Mouse (Mus musculus) midbrain, embryonic 11.5 days (tissue): ENCODE measurements around the gene Matn4. TPM values are rescaled to one million over a fixed set of nuclear protein-coding genes. Genes with fewer than 3 reads are reported as not detected.

Experiments
- ATAC-seq: fragments of 200-750 bp; cut with Nextera tagmentation; 2 replicates; pipeline ENCODE4 v1.8.0; 2017; ENCODE audit warnings: moderate TSS enrichment, moderate library complexity; ENCODE audit not compliant: low FRiP score
- DNase-seq: peaks from one replicate; pipeline ENCODE4 v3.0.0; 2015; ENCODE audit warnings: low spot score; ENCODE audit errors: missing footprints
- H3K27ac ChIP-seq: fragments of 300-500 bp; sonication (generic); 2 replicates; pipeline ENCODE4 v1.5.1; 2014; ENCODE audit warnings: low read depth, low read length
- H3K27me3 ChIP-seq: fragments of 300-500 bp; sonication (generic); 2 replicates; pipeline ENCODE4 v1.6.1; 2014; ENCODE audit warnings: mild to moderate bottlenecking, low read length, moderate library complexity, mixed read lengths; ENCODE audit not compliant: control insufficient read depth, insufficient read depth
- H3K36me3 ChIP-seq: fragments of 300-500 bp; sonication (generic); 2 replicates; pipeline ENCODE4 v1.6.1; 2014; ENCODE audit warnings: mild to moderate bottlenecking, low read length, moderate library complexity, mixed read lengths; ENCODE audit not compliant: control insufficient read depth, insufficient read depth
- H3K4me1 ChIP-seq: fragments of 300-500 bp; sonication (generic); 2 replicates; pipeline ENCODE4 v1.6.1; 2014; ENCODE audit warnings: low read length; ENCODE audit not compliant: control insufficient read depth, insufficient read depth
- H3K4me2 ChIP-seq: fragments of 300-500 bp; sonication (generic); 2 replicates; pipeline ENCODE4 v1.6.1; 2014; ENCODE audit warnings: mild to moderate bottlenecking, moderate library complexity
- H3K4me3 ChIP-seq: fragments of 300-500 bp; sonication (generic); 2 replicates; pipeline ENCODE4 v1.5.1; 2014; ENCODE audit warnings: low read depth, low read length
- H3K9ac ChIP-seq: fragments of 300-500 bp; sonication (generic); 2 replicates; pipeline ENCODE4 v1.6.1; 2014; ENCODE audit warnings: low read length
- H3K9me3 ChIP-seq: fragments of 300-500 bp; sonication (generic); 2 replicates; pipeline ENCODE4 v1.6.1; 2016; ENCODE audit warnings: low read length; ENCODE audit not compliant: control insufficient read depth
- WGBS: fragments of 180-500 bp; shearing (Covaris S2); extraction: QIAGEN DNeasy Blood & Tissue Kit; methylation state at CpG from one replicate; pipeline ENCODE4 v1.1.7; 2014; 5-methylcytosine and 5-hydroxymethylcytosine counted together
- polyA plus RNA-seq: library from polyadenylated mRNA; unstranded; fragments of >200 nt; fragmentation: Nextera tagmentation; extraction: Ambion mirVana; gene quantifications from 2 replicates; pipeline ENCODE4 v1.2.1, GENCODE M21; 2014

The Matn4 gene
- polyA plus RNA-seq, 1 experiment from 2014 or later, result 0.10 TPM

GRCm38 (mm10) chr2:164372408-164373053 lies 32.4 kb downstream of the Matn4 start:
- DNase-seq, result no peak
- H3K27me3 ChIP-seq, result no peaks in the 10 kb centered on the region
- H3K9ac ChIP-seq, result no peak overlapping the region
- H3K36me3 ChIP-seq, result no peaks in the 10 kb centered on the region
- no peak for ATAC-seq
- H3K4me1 ChIP-seq, result no peaks in the 10 kb centered on the region
- no peak overlapping the region for H3K4me2 ChIP-seq
- 39% methylated on average over 3 of the region's 3 CpGs for WGBS
- no peak overlapping the region for H3K27ac ChIP-seq
- no peak overlapping the region for H3K4me3 ChIP-seq
- H3K9me3 ChIP-seq, result no peaks in the 10 kb centered on the region

- Histone ChIP-seq H3K36me3 (no peaks in the 10 kb centered on the region), H3K27me3 (no peaks in the 10 kb centered on the region), H3K4me3 (no peak overlapping the region), H3K4me2 (no peak overlapping the region), H3K4me1 (no peaks in the 10 kb centered on the region), H3K9ac (no peak overlapping the region), H3K27ac (no peak overlapping the region), H3K9me3 (no peaks in the 10 kb centered on the region)
- ATAC-seq (no peak), DNase-seq (no peak)
- 82% methylated on average over 3 of the region's 3 CpGs for WGBS
Measured at GRCm38 (mm10) chr2:164371371-164371770, 33.6 kb downstream of the Matn4 start.

- Histone ChIP-seq H3K27me3 (no peaks in the 10 kb centered on the region), H3K9me3 (no peaks in the 10 kb centered on the region), H3K4me2 (no peak overlapping the region), H3K9ac (no peak overlapping the region), H3K27ac (no peak overlapping the region), H3K4me1 (no peaks in the 10 kb centered on the region), H3K36me3 (no peaks in the 10 kb centered on the region), H3K4me3 (no peak overlapping the region)
- DNase-seq, result no peak
- WGBS, result 79% methylated on average over 6 of the region's 6 CpGs
- no peak for ATAC-seq
Measured at GRCm38 (mm10) chr2:164368620-164369105, 36.3 kb downstream of the Matn4 start.

GRCm38 (mm10) chr2:164366947-164367346 lies 38.0 kb downstream of the Matn4 start:
- WGBS, result 76% methylated on average over 3 of the region's 3 CpGs

GRCm38 (mm10) chr2:164360974-164361657 lies 43.8 kb downstream of the Matn4 start:
- H3K9ac ChIP-seq, result no peak overlapping the region
- no peaks in the 10 kb centered on the region for H3K9me3 ChIP-seq
- no peaks in the 10 kb centered on the region for H3K4me1 ChIP-seq
- ATAC-seq (no peak), DNase-seq (no peak)
- WGBS, result 37% methylated on average over 13 of the region's 13 CpGs
- no peaks in the 10 kb centered on the region for H3K27me3 ChIP-seq
- no peak overlapping the region for H3K4me3 ChIP-seq
- H3K4me2 ChIP-seq, result no peak overlapping the region; the same call in 1 of the 2 replicates
- no peaks in the 10 kb centered on the region for H3K36me3 ChIP-seq
- H3K27ac ChIP-seq, result no peak overlapping the region

More at GRCm38 (mm10) chr2:164366947-164367346, 38.0 kb downstream of the Matn4 start:
- no peaks in the 10 kb centered on the region for H3K9me3 ChIP-seq
- no peak overlapping the region for H3K4me3 ChIP-seq
- H3K4me1 ChIP-seq, result no peaks in the 10 kb centered on the region
- H3K4me2 ChIP-seq, result no peak overlapping the region
- DNase-seq, result peak; percentile 39
- no peaks in the 10 kb centered on the region for H3K27me3 ChIP-seq
- H3K27ac ChIP-seq, result no peak overlapping the region
- no peak overlapping the region for H3K9ac ChIP-seq
- no peak for ATAC-seq
- H3K36me3 ChIP-seq, result no peaks in the 10 kb centered on the region

- no peaks in the 10 kb centered on the region for H3K27me3 ChIP-seq
- ATAC-seq, result no peak
- H3K27ac ChIP-seq, result no peak overlapping the region
- H3K9me3 ChIP-seq, result no peaks in the 10 kb centered on the region
- no peaks in the 10 kb centered on the region for H3K4me1 ChIP-seq
- H3K4me3 ChIP-seq, result no peak overlapping the region
- no peak overlapping the region for H3K9ac ChIP-seq
- H3K4me2 ChIP-seq, result no peak overlapping the region
- no peaks in the 10 kb centered on the region for H3K36me3 ChIP-seq
- WGBS, result 77% methylated on average over 5 of the region's 5 CpGs
- no peak for DNase-seq
Measured at GRCm38 (mm10) chr2:164359668-164360067, 45.3 kb downstream of the Matn4 start.

GRCm38 (mm10) chr2:164359031-164359430 lies 45.9 kb downstream of the Matn4 start:
- no peak for ATAC-seq
- H3K27me3 ChIP-seq, result no peaks in the 10 kb centered on the region

GRCm38 (mm10) chr2:164358373-164358772 lies 46.6 kb downstream of the Matn4 start:
- Histone ChIP-seq H3K9me3 (no peaks in the 10 kb centered on the region), H3K4me3 (no peak overlapping the region), H3K4me2 (no peak overlapping the region), H3K27ac (no peak overlapping the region), H3K4me1 (no peaks in the 10 kb centered on the region), H3K27me3 (no peaks in the 10 kb centered on the region), H3K9ac (no peak overlapping the region), H3K36me3 (no peaks in the 10 kb centered on the region)
- 81% methylated on average over 3 of the region's 3 CpGs for WGBS
- DNase-seq, result no peak
- no peak for ATAC-seq

More at GRCm38 (mm10) chr2:164359031-164359430, 45.9 kb downstream of the Matn4 start:
- Histone ChIP-seq H3K4me1 (no peaks in the 10 kb centered on the region), H3K9me3 (no peaks in the 10 kb centered on the region), H3K9ac (no peak overlapping the region), H3K36me3 (no peaks in the 10 kb centered on the region), H3K27ac (no peak overlapping the region), H3K4me3 (no peak overlapping the region), H3K4me2 (no peak overlapping the region)
- DNase-seq, result no peak
- 88% methylated on average over 5 of the region's 5 CpGs for WGBS

GRCm38 (mm10) chr2:164356177-164356967 lies 48.6 kb downstream of the Matn4 start:
- ATAC-seq (no peak), DNase-seq (no peak)
- H3K4me2 ChIP-seq, result no peak overlapping the region
- WGBS, result 81% methylated on average over 11 of the region's 11 CpGs
- no peak overlapping the region for H3K9ac ChIP-seq
- no peaks in the 10 kb centered on the region for H3K36me3 ChIP-seq
- no peaks in the 10 kb centered on the region for H3K4me1 ChIP-seq
- H3K27ac ChIP-seq, result no peak overlapping the region
- H3K4me3 ChIP-seq, result no peak overlapping the region
- H3K27me3 ChIP-seq, result no peaks in the 10 kb centered on the region
- no peaks in the 10 kb centered on the region for H3K9me3 ChIP-seq
